Mouse (Mus musculus) myocyte (in vitro differentiated cells): ENCODE data around the gene Brip1.

Experiments used
- CEBPB ChIP-seq: IDR thresholded peaks from 2 replicates; pipeline ENCODE4 v1.6.1; 2011; ENCODE audit warnings: mild to moderate bottlenecking, moderate library complexity; ENCODE audit not compliant: poor library complexity, insufficient read depth, severe bottlenecking
- E2F4 ChIP-seq: IDR thresholded peaks from one replicate; pipeline ENCODE4 v1.6.1; 2011; ENCODE audit warnings: mild to moderate bottlenecking, control low read depth, moderate library complexity; ENCODE audit not compliant: insufficient read depth
- MAX ChIP-seq: IDR thresholded peaks from one replicate; pipeline ENCODE4 v1.6.1; 2011; ENCODE audit warnings: low read depth, mild to moderate bottlenecking, control low read depth
- MYOD1 ChIP-seq, 3 experiments: IDR thresholded peaks; one replicate each; pipeline ENCODE4 v1.6.1; 2011; ENCODE audit warnings: control low read depth in 2 of 3, low read depth in 2 of 3, mild to moderate bottlenecking in 2 of 3, moderate library complexity in 1 of 3; ENCODE audit not compliant: insufficient read length in 2 of 3, control insufficient read depth in 1 of 3
- MYOG ChIP-seq, 3 experiments: IDR thresholded peaks; one replicate each; pipeline ENCODE4 v1.6.1; 2011; ENCODE audit warnings: control low read depth in 2 of 3, low read depth in 2 of 3, mild to moderate bottlenecking in 2 of 3; ENCODE audit not compliant: insufficient read length in 2 of 3, control insufficient read depth in 1 of 3, insufficient read depth in 1 of 3
- POLR2A ChIP-seq: IDR thresholded peaks from one replicate; pipeline ENCODE4 v1.6.1; 2011; ENCODE audit warnings: low read depth, mild to moderate bottlenecking, control low read depth, moderate library complexity; ENCODE audit not compliant: insufficient read length
- POLR2AphosphoS2 ChIP-seq: IDR thresholded peaks from one replicate; pipeline ENCODE4 v1.6.1; 2011; ENCODE audit warnings: low read depth, control low read depth; ENCODE audit not compliant: insufficient read length
- REST ChIP-seq: IDR thresholded peaks from one replicate; pipeline ENCODE4 v1.6.1; 2011; ENCODE audit warnings: mild to moderate bottlenecking, control low read depth, moderate library complexity; ENCODE audit not compliant: insufficient read depth, insufficient read length
- SRF ChIP-seq: IDR thresholded peaks from one replicate; pipeline ENCODE4 v1.6.1; 2011; ENCODE audit warnings: low read depth; ENCODE audit not compliant: control insufficient read depth, insufficient read length
- TCF12 ChIP-seq: IDR thresholded peaks from one replicate; pipeline ENCODE4 v1.6.1; 2011; ENCODE audit warnings: mild to moderate bottlenecking, control low read depth; ENCODE audit not compliant: poor library complexity, insufficient read depth, severe bottlenecking
- TCF3 ChIP-seq: IDR thresholded peaks from one replicate; pipeline ENCODE4 v1.6.1; 2011; ENCODE audit warnings: low read depth, control low read depth; ENCODE audit not compliant: insufficient read length
- USF1 ChIP-seq: IDR thresholded peaks from one replicate; pipeline ENCODE4 v1.6.1; 2011; ENCODE audit warnings: low read depth, mild to moderate bottlenecking, control low read depth, moderate library complexity

- TF ChIP-seq POLR2A: no peak
- TF ChIP-seq MAX: no peak
- no peak for TF ChIP-seq USF1
- no peak for TF ChIP-seq SRF
- TF ChIP-seq MYOD1 (IDR thresholded peaks at IDR 0.05; ENCODE audit: control insufficient read depth in 1 of 3, insufficient read length in 2 of 3, low read depth in 2 of 3): no peak
- no peak for TF ChIP-seq TCF3
- TF ChIP-seq TCF12: no peak
- no peak for TF ChIP-seq E2F4
- TF ChIP-seq CEBPB: no peak
- no peak for TF ChIP-seq POLR2AphosphoS2
- TF ChIP-seq MYOG (IDR thresholded peaks at IDR 0.05; ENCODE audit: control insufficient read depth in 1 of 3, insufficient read depth in 1 of 3, insufficient read length in 2 of 3, low read depth in 2 of 3): no peak
- no peak for TF ChIP-seq REST
Observed at GRCm38 (mm10) chr11:86016242-86016641, 184.8 kb downstream of the Brip1 start.
